Mouse (Mus musculus) hindbrain, embryonic 14.5 days (tissue): ENCODE measurements around the gene Sec31a. TPM values are rescaled to one million over a fixed set of nuclear protein-coding genes. Genes with fewer than 3 reads are reported as not detected.
A peak's percentile ranks its signal among the peaks of the same experiment; 100 is the strongest.

Source experiments
- ATAC-seq: fragments of 200-750 bp; cut with Nextera tagmentation; 2 replicates; pipeline ENCODE4 v1.8.0; 2017; ENCODE audit warnings: moderate number of reproducible peaks, mild to moderate bottlenecking, moderate TSS enrichment, moderate library complexity; ENCODE audit not compliant: low FRiP score
- DNase-seq: peaks from one replicate; pipeline ENCODE4 v3.0.0-alpha.2; 2015; ENCODE audit warnings: low spot score
- H3K27ac ChIP-seq: fragments of 300-500 bp; sonication (generic); 2 replicates; pipeline ENCODE4 v1.5.1; 2014; ENCODE audit warnings: mild to moderate bottlenecking, moderate library complexity
- H3K27me3 ChIP-seq: fragments of 300-500 bp; sonication (generic); 2 replicates; pipeline ENCODE4 v1.6.1; 2014; ENCODE audit warnings: mild to moderate bottlenecking, low read length, mixed read lengths; ENCODE audit not compliant: control insufficient read depth, insufficient read depth
- H3K36me3 ChIP-seq: fragments of 300-500 bp; sonication (generic); replicated peaks from 2 replicates; pipeline ENCODE4 v1.6.1; 2014; ENCODE audit not compliant: control insufficient read depth, insufficient read depth
- H3K4me1 ChIP-seq: fragments of 300-500 bp; sonication (generic); replicated peaks from 2 replicates; pipeline ENCODE4 v1.6.1; 2014; ENCODE audit warnings: antibody characterized with exemption, low read length, mixed read lengths; ENCODE audit not compliant: control insufficient read depth, insufficient read depth
- H3K4me2 ChIP-seq: fragments of 300-500 bp; sonication (generic); replicated peaks from 2 replicates; pipeline ENCODE4 v1.6.1; 2014; ENCODE audit warnings: mild to moderate bottlenecking, moderate library complexity
- H3K4me3 ChIP-seq: fragments of 300-500 bp; sonication (generic); replicated peaks from 2 replicates; pipeline ENCODE4 v1.5.1; 2014; ENCODE audit warnings: mild to moderate bottlenecking, low read length
- H3K9ac ChIP-seq: fragments of 300-500 bp; sonication (generic); 2 replicates; pipeline ENCODE4 v1.6.1; 2014
- H3K9me3 ChIP-seq: fragments of 300-500 bp; sonication (generic); 2 replicates; pipeline ENCODE4 v1.6.1; 2016; ENCODE audit warnings: low read length; ENCODE audit not compliant: control insufficient read depth
- WGBS: fragments of 180-500 bp; shearing (Covaris S2); extraction: QIAGEN DNeasy Blood & Tissue Kit; methylation state at CpG from one replicate; pipeline ENCODE4 v1.1.7; 2014; 5-methylcytosine and 5-hydroxymethylcytosine counted together
- polyA plus RNA-seq: library from polyadenylated mRNA; unstranded; fragments of >200 nt; fragmentation: Nextera tagmentation; extraction: Ambion mirVana; gene quantifications from 2 replicates; pipeline ENCODE4 v1.2.1, GENCODE M21; 2014

Sec31a gene
- polyA plus RNA-seq, 1 experiment from 2014 or later = 91.0 TPM

DNA sequence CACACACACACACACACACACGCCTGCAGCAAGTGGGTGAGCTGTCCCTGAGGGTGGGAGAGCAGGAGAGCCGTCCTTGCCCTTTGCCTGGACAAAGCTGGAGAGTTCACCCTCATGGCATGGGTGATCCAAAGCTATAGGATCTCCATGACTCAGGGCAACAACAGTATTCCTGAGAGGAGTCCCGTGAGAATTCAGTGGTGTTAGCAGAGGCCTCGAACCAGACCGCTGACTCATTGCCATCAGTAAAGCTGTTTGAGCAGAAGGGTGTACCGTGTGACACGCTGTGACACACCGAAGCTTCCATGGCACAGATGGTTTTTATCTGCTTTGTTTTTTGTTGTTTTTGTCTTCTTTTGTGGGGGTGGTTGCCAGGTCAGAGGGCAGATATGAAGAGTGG lies 84.4 kb downstream of the Sec31a start:
- ATAC-seq = 0 out of 2 replicates have a peak, but pooled peaks have one; percentile 19
- Histone ChIP-seq H3K9ac (no peak overlapping the region), H3K4me1 (peaks cover 11% of the 10 kb centered on the region), H3K4me3 (no peak overlapping the region), H3K4me2 (no peak overlapping the region), H3K27me3 (no peaks in the 10 kb centered on the region), H3K36me3 (no peaks in the 10 kb centered on the region), H3K27ac (no peak overlapping the region), H3K9me3 (no peaks in the 10 kb centered on the region)
- WGBS = 75% methylated on average over 8 of the region's 8 CpGs
- DNase-seq = no peak

GRCm38 (mm10) chr5:100322081-100322480 lies 94.0 kb downstream of the Sec31a start:
- H3K4me3 ChIP-seq = no peak overlapping the region
- no peaks in the 10 kb centered on the region for H3K36me3 ChIP-seq
- H3K9me3 ChIP-seq = no peaks in the 10 kb centered on the region
- 2% methylated on average over 11 of the region's 11 CpGs for WGBS
- peak; percentile 85 for ATAC-seq
- no peaks in the 10 kb centered on the region for H3K4me1 ChIP-seq
- peak; percentile 89 for DNase-seq
- no peak overlapping the region for H3K27ac ChIP-seq
- H3K27me3 ChIP-seq = no peaks in the 10 kb centered on the region
- H3K9ac ChIP-seq = no peak overlapping the region
- H3K4me2 ChIP-seq = peak overlapping the region; percentile 28; the same call in 1 of the 2 replicates

DNA sequence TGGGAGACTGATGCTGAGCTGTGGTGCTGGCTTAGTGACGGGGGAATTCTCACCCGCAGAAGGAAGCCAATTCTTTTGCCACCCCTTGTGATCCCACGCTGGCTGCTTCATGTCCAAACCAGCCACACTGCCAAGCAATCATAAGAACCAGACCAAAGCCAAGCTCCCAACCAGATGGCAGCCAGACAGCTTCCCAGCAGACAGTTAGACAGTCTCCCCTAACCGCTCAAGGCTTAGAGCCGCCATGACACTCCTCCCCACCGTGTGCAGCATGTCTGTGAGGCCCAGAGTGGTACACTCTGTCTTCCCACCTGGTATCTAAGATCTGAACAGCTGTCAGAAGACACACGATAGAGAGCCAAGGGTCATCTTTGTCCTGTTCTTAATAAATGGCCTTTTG lies 98.2 kb downstream of the Sec31a start:
- Histone ChIP-seq H3K27ac (no peak overlapping the region), H3K4me3 (no peak overlapping the region), H3K36me3 (no peaks in the 10 kb centered on the region), H3K4me1 (no peaks in the 10 kb centered on the region), H3K9me3 (no peaks in the 10 kb centered on the region), H3K4me2 (no peak overlapping the region), H3K27me3 (no peaks in the 10 kb centered on the region), H3K9ac (no peak overlapping the region)
- WGBS = 60% methylated on average over 7 of the region's 7 CpGs
- DNase-seq (no peak), ATAC-seq (no peak)

GRCm38 (mm10) chr5:100317010-100317409 lies 99.0 kb downstream of the Sec31a start:
- DNase-seq (no peak), ATAC-seq (no peak)
- no peak overlapping the region for H3K4me3 ChIP-seq
- no peaks in the 10 kb centered on the region for H3K27me3 ChIP-seq
- no peaks in the 10 kb centered on the region for H3K9me3 ChIP-seq
- H3K36me3 ChIP-seq = no peaks in the 10 kb centered on the region
- 87% methylated on average over 18 of the region's 18 CpGs for WGBS
- no peak overlapping the region for H3K4me2 ChIP-seq
- H3K9ac ChIP-seq = no peak overlapping the region
- H3K27ac ChIP-seq = no peak overlapping the region
- no peaks in the 10 kb centered on the region for H3K4me1 ChIP-seq

GRCm38 (mm10) chr5:100315646-100316045 lies 100.4 kb downstream of the Sec31a start:
- ATAC-seq (no peak), DNase-seq (no peak)
- Histone ChIP-seq H3K9me3 (no peaks in the 10 kb centered on the region), H3K9ac (no peak overlapping the region), H3K27me3 (no peaks in the 10 kb centered on the region), H3K4me2 (no peak overlapping the region), H3K36me3 (no peaks in the 10 kb centered on the region), H3K27ac (no peak overlapping the region), H3K4me3 (no peak overlapping the region), H3K4me1 (no peaks in the 10 kb centered on the region)
- WGBS = 56% methylated on average over 3 of the region's 3 CpGs

- no peak for DNase-seq
- no peaks in the 10 kb centered on the region for H3K27me3 ChIP-seq
- WGBS = 90% methylated on average over 5 of the region's 5 CpGs
- no peak overlapping the region for H3K4me3 ChIP-seq
- H3K27ac ChIP-seq = no peak overlapping the region
- no peaks in the 10 kb centered on the region for H3K9me3 ChIP-seq
- H3K4me1 ChIP-seq = no peaks in the 10 kb centered on the region
- no peak overlapping the region for H3K4me2 ChIP-seq
- H3K36me3 ChIP-seq = no peaks in the 10 kb centered on the region
- ATAC-seq = no peak
- H3K9ac ChIP-seq = no peak overlapping the region
Observed at GRCm38 (mm10) chr5:100312391-100312790, 103.6 kb downstream of the Sec31a start.

Other genes with a start within 250 kb of the Sec31a start
- 9.0 and 9.9 TPM in 2 replicates for gene Lin54, start 84.4 kb upstream of the Sec31a start, polyA plus RNA-seq
- gene Cops4, start 102.1 kb upstream of the Sec31a start, polyA plus RNA-seq = 189 and 190 TPM in 2 replicates
- gene Plac8, start 156.0 kb upstream of the Sec31a start, polyA plus RNA-seq = 0.60 and 1.4 TPM in 2 replicates